Mouse (Mus musculus) urinary bladder, postnatal 25 days (tissue): ENCODE data around the gene Sel1l3.

Experiments
- DNase-seq: peaks from one replicate; pipeline ENCODE4 v3.0.0; 2022; ENCODE audit warnings: low spot score

Gene Sel1l3

DNA sequence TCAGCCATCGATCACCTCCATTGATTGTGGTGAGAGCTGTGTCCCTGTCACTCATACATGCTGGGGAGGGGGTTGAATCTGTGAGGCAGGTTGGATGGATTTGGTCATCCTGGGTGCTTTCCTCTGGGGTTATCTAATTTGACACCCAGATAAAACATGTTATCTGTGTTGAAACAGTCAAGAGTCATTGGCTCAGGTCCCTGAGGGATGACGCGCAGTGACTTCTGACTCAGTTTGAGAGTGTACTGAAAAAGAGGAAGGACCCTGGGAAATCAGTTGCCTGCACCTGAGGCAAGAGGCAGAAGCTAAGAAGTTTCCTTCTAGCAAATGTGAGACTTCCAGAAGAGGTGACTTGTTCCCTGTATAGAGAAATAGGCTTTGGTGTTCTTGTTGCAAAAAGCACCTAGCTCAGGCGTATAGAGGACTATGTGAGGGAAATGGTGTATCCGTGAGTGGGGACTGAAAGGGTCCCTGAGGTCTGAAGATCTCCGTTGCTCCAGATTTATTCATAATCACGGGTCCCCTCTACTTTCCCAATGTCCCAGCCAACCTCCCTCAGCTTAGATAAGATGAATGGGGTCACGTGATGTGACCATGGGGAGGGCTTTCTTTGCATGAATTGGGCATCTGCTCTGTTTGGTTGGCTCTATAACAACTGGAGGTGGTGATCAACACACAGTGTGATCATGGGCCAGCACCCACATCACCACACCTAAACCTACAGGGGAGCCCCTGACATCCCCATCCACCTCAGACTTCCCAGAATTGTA lies 73.4 kb downstream of the Sel1l3 start:
- no peak for DNase-seq

DNA sequence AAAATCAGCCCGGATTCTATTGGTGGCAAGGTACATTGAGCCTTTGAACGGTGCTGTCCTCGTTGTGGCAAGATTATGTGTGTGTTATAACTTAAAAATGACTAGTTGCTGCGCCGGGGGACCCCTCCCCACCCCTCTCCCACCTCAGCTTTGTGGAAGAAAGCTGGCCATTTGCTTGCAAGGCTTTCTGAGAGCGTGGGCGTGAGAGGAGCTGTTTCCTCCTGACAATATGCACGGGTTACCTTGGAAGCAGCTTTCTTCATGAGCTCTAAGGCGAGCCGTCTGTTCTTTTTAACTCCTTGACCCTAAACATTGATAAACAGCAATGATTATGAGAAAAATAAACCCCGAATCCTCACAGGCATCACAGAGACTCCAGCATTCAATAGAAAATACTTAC lies 74.2 kb downstream of the Sel1l3 start:
- DNase-seq, result no peak

- DNase-seq, result no peak
Observed at GRCm38 (mm10) chr5:53139140-53139539, 74.6 kb downstream of the Sel1l3 start.

DNA sequence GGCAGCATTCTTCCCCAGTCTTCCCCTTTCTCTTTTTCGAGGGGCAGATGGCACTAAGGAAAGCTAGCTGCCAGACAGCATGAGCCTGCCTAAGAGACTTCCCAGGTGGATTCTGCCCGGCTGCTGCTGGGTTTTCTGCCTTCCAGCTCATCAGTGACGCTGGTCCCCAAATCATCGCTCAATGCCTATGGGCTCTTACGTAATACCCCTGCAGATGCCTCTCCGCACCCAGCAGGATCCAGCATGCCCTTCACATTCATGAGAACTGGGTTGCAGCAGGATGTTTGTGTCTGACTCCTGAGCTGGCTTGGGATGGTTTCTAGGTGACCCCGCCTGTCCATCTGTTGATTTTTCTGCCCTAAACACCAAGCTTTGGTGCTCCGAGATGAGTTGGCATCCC lies 75.7 kb downstream of the Sel1l3 start:
- DNase-seq, result no peak

DNA sequence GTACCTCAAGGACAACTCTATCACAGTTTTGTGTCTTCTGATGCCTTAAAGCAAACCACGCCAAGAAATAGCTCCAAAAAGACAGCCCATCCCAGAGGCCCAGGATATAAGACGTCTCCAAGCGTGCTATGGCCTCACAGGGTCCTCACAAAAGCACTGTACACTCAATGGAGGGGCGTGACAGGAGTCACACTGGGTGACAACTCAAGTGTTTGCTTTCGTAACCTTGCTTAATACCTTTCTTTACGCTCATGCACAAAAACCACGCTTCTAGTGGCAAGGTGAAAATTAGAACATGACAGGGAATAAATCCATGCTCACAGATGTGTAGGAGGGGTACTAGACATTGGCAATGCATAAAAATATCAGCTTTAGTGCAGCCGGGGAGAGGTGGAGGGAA lies 77.7 kb downstream of the Sel1l3 start:
- no peak for DNase-seq

- no peak for DNase-seq
Observed at GRCm38 (mm10) chr5:53134003-53134402, 79.7 kb downstream of the Sel1l3 start.

DNA sequence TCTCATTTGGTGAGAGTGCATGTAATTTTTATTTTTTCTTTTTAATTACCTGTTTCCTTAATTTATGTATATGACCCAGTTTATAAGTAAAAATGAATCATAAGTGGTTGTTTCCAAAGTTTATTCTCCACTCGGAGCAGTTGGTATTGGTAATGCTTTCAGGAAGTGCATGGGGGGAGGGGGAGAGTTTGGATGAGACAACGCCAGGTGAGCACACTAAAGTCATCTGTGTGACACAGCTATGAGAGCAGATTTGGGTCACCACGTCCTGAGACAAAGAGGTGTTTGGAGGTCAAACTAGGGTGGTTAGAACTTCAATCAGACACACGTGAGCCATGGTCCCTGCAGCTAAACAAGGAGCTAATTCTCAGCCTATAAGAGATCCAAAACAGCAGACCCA lies 89.0 kb downstream of the Sel1l3 start:
- no peak for DNase-seq

DNA sequence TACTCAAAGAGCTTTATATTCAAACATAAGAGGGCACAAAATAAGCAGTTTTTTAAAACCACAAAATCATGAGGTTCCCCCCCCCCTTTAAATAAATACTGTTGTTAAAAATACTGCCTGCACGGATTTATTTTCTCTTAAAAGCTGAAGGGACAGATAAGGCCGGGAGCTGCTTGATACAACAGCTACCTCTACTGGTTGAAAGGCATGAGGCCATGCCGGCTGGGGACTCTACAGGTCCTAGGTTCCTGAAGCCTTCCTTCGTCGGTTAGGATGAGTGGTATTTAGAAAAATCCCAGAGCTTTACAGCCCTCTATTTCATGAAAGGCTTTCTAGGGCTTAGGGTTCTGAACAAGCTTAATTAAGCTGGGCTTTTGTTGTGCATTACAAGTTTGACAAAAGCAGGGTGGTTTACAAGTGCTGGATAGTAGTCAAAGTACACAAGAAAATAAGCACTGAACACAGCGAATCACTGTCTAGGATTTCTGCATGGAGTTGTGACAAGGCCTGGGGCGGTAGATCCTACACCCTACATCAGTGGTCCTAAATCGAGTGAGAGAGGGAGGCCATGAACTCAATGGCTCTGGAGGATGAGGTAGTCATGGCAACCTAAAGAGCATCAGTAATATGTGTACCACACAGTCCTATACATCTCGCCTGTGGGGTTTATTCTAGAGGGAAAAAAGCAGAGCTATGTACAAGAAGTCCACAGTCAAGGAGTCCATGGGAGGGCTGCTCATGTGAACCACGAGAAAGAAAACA lies 90.0 kb downstream of the Sel1l3 start:
- DNase-seq, result peak; percentile 13

- no peak for DNase-seq
Observed at GRCm38 (mm10) chr5:53119689-53120088, 94.0 kb downstream of the Sel1l3 start.

- DNase-seq, result no peak
Observed at GRCm38 (mm10) chr5:53118212-53118611, 95.5 kb downstream of the Sel1l3 start.

- DNase-seq, result no peak
Observed at GRCm38 (mm10) chr5:53114616-53115267, 99.0 kb downstream of the Sel1l3 start.

- DNase-seq, result no peak
Observed at GRCm38 (mm10) chr5:53112942-53113341, 100.8 kb downstream of the Sel1l3 start.

- no peak for DNase-seq
Observed at GRCm38 (mm10) chr5:53111036-53111435, 102.7 kb downstream of the Sel1l3 start.

GRCm38 (mm10) chr5:53110225-53110624 lies 103.5 kb downstream of the Sel1l3 start:
- no peak for DNase-seq

- no peak for DNase-seq
Observed at GRCm38 (mm10) chr5:53108668-53109067, 105.1 kb downstream of the Sel1l3 start.

DNA sequence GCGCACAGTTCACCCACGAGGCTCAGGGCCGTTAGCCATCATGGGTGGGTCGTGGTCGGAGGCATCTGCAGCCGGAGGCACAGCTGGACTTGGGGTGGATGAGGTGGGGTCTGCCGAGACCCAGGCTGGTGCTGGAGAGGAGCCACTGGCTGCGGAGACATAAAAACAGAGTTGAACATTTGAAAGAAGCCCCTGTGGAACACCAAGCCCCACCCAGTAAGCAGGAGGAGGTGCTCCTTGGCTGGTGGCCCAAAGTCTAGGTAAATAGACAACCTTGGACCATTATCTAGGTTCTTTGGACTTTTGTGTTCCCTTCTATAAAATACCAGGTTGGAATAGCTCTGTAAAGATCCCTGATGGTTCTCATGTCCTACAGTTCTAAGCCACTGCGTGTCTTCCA lies 105.7 kb downstream of the Sel1l3 start:
- no peak for DNase-seq

GRCm38 (mm10) chr5:53106731-53107130 lies 107.0 kb downstream of the Sel1l3 start:
- DNase-seq, result no peak

DNA sequence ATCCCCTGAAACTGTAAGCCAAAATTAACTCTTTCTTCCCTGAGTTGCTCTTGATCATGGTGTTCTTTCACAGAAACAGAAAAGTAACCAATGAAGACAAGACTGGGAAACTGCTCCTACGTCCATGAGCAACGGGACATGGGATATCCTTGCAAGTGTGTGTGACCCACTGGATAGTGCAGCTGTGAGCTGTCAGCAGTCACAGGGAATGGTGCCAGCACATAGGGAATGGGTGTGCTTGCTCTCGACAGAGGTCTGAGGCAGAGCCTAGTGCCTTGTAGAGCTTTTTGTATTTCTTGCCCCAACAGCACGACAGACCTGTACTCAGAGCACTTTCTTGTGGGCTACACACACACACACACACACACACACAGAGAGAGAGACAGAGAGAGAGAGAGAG lies 107.6 kb downstream of the Sel1l3 start:
- no peak for DNase-seq

DNA sequence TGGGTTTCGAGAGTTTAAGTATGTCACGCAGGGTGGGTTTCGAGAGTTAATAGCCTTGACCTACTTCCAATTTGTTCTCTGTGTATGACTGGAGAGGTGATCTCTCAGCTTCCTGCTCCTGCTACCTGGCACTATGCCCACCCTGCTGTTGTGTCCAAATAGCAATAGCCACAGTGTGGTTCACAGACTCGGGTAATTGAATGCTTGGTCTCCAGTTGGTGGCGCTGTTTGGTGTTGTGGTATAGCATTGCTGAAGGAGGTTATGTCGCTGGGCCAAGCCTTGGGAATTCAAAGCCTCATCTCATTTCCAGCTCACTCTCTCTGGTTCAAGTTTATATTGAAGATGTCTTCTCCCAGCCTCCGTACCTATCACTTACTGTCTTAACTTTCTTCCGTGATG lies 108.0 kb downstream of the Sel1l3 start:
- no peak for DNase-seq

- peak; percentile 13 for DNase-seq
Observed at GRCm38 (mm10) chr5:53104177-53104855, 109.4 kb downstream of the Sel1l3 start.

- DNase-seq, result no peak
Observed at GRCm38 (mm10) chr5:53101848-53102473, 111.8 kb downstream of the Sel1l3 start.

GRCm38 (mm10) chr5:53091331-53091730 lies 122.4 kb downstream of the Sel1l3 start:
- no peak for DNase-seq
